Mouse (Mus musculus): ENCODE results near the gene Slc2a4. TPM values are rescaled to one million over a fixed set of nuclear protein-coding genes. Genes with fewer than 3 reads are reported as not detected.
"Not testable (repeated sequence)": the region's sequence is repeated elsewhere in the genome, so short reads cannot be mapped to it uniquely, and the experiment has no call there.

Slc2a4 gene
- polyA plus RNA-seq, 1 experiment from 2014 or later = 36.1 TPM

DNA sequence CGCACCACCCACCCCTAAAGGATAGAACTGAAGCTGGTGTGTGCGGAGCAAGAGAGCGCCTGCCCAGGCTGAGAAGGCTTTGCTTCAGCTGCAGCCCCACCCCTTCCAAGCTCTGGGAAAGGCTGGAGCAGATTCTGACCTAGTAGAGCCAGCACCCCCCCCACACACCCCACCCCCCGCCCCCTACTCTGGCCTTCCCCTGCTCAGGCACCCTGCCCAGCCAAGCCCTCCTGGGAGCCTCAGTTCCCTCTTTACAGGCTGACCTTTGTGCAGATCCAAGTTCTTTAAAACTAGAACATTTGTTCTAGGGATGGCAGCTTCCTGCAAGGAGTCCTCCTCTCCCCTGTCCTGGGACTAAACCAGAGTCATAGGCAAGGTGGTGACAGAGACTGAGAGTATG is 10.6 kb downstream of the Slc2a4 start:
- 0 out of 2 replicates have a peak, but pooled peaks cover under 1% of the 10 kb centered on the region for H3K36me3 ChIP-seq
- H3K4me3 ChIP-seq = 0 out of 2 replicates have a peak overlapping the region, but pooled peaks have one; percentile 61
- no peak overlapping the region for H3K9ac ChIP-seq
- no peak for ATAC-seq (ENCODE audit: insufficient number of reproducible peaks, insufficient read depth, low FRiP score, low TSS enrichment)
- H3K27me3 ChIP-seq = peaks cover 19% of the 10 kb centered on the region; the same call in 1 of the 2 replicates
- WGBS = 44% methylated on average over 3 of the region's 4 CpGs
- H3K27ac ChIP-seq = no peak overlapping the region
- H3K4me1 ChIP-seq = peaks cover 31% of the 10 kb centered on the region
- H3K9me3 ChIP-seq = no peaks in the 10 kb centered on the region
- peak overlapping the region; percentile 100; the same call in 1 of the 2 replicates for H3K4me2 ChIP-seq (replicated peaks)

DNA sequence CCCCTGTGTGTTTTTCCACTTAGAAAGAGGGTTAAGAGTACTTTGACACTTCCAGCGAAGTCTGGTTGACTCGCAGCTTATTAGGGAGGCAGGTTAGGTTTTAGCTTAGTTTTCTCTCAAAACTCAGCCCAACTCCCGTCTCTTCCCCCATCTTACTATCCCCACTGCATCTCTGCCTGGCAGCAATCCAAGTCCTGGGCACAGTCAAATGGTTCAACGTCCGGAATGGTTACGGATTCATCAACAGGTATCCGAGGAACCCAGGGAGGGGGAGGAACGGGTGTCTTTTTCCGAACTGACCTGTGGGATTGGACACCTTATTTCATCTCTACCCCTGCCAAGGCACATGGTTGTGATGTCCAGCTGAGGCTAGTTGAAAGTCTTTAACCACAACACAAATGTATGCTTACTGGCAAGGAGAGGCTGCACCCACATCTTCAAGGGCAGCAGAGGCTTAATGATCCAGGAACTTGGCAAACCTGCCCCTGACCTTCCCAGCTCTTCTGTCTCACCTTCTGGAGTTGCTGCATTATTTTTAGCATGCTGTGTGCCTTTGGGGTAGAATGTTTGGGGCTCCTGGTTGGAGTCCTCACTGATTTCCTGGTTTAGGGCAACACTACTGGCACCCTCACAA is 11.2 kb downstream of the Slc2a4 start:
- ATAC-seq (ENCODE audit: insufficient number of reproducible peaks, insufficient read depth, low FRiP score, low TSS enrichment) = no peak
- Histone ChIP-seq H3K9me3 (no peaks in the 10 kb centered on the region), H3K27ac (no peak overlapping the region), H3K36me3 (no peaks in the 10 kb centered on the region), H3K4me1 (peaks cover 31% of the 10 kb centered on the region), H3K9ac (peak overlapping the region; percentile 74; the same call in 1 of the 2 replicates), H3K4me3 (peak overlapping the region; percentile 61), H3K4me2 (replicated peaks) (peak overlapping the region; percentile 100), H3K27me3 (peaks cover 19% of the 10 kb centered on the region; the same call in 1 of the 2 replicates)
- WGBS = 41% methylated on average over 9 of the region's 9 CpGs

DNA sequence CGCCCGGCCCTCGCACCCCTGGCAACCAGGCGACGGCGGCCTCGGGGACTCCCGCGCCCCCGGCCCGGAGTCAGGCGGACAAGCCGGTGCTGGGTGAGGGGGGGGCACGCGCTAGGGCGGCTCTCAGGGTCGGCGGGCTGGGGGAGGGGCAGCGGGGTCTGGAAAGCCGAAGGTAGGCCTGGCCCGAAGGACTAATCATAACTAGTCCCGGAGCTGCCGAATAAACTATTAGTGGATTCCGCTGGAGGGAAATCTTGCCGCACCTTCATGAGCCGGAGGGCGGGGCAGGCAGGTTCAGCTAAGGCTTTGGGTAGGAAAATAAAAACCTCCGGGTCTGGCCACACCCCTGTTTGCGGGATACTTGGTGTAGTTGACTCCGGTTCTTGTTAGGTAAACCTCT is 11.8 kb downstream of the Slc2a4 start:
- 3% methylated on average over 30 of the region's 30 CpGs for WGBS
- peaks cover 31% of the 10 kb centered on the region for H3K4me1 ChIP-seq
- no peaks in the 10 kb centered on the region for H3K36me3 ChIP-seq
- H3K9ac ChIP-seq = peak overlapping the region; percentile 74
- H3K4me3 ChIP-seq = peak overlapping the region; percentile 61
- H3K27ac ChIP-seq = no peak overlapping the region
- no peak for ATAC-seq (ENCODE audit: insufficient number of reproducible peaks, insufficient read depth, low FRiP score, low TSS enrichment)
- peak overlapping the region; percentile 100 for H3K4me2 ChIP-seq (replicated peaks)
- peaks cover 19% of the 10 kb centered on the region; the same call in 1 of the 2 replicates for H3K27me3 ChIP-seq
- no peaks in the 10 kb centered on the region for H3K9me3 ChIP-seq

DNA sequence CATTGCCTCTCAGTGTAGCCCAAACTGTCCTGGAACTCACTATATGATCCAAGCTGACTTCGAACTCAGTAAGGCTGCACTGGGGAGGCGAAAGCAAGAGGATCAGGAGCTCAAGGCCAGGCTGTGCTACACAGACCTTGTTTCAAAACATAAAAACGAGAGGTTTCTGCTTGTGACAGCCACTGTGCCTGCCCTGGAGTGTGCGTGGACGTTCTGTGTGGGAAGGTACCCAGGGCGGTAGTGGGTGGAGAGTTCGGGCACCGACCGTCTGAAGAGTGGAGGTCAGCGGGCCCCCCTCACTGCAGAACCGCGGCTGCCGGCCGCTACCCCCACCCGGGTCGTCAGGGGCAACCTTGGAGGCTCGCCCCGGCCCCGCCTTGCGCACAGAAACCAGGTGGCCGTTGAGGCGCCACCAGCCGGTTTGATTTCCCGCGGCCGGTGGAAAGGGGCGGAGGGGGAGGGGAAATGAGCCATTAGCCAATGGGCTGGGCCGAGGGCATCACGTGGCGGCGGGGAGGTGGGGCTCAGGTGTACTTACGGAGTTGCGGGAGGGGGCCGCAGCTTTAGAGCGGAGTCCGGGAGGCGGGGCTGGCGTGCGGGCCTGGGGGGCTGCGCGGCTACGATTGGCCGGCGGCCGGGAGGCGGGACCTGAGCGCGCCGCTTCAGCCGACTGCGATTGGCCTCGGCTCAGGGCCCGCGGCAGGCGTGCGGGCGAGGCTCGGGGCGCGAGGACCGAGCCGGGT is 12.7 kb downstream of the Slc2a4 start, which contains the start of gene Ybx2:
Gene Ybx2 (plus strand): TSS at position 660 of the 743 bp plus-strand sequence.
- peak within 1 kb of the TSS; percentile 74 for H3K9ac ChIP-seq
- H3K27ac ChIP-seq = 0 out of 2 replicates have a peak within 1 kb of the TSS, but pooled peaks have one; percentile 36
- peak within 1 kb of the TSS; percentile 100 for H3K4me2 ChIP-seq (replicated peaks)
- H3K4me3 ChIP-seq = peak within 1 kb of the TSS; percentile 61
- H3K4me1 ChIP-seq = peaks cover 31% of the 10 kb centered on the region
- H3K27me3 ChIP-seq = peaks cover 19% of the 10 kb centered on the region; the same call in 1 of the 2 replicates
- no peaks in the 10 kb centered on the region for H3K9me3 ChIP-seq
- ATAC-seq (ENCODE audit: insufficient number of reproducible peaks, insufficient read depth, low FRiP score, low TSS enrichment) = peak; percentile 89
- no peaks in the 10 kb centered on the region for H3K36me3 ChIP-seq
- 2% methylated on average over 54 of the region's 62 CpGs for WGBS

DNA sequence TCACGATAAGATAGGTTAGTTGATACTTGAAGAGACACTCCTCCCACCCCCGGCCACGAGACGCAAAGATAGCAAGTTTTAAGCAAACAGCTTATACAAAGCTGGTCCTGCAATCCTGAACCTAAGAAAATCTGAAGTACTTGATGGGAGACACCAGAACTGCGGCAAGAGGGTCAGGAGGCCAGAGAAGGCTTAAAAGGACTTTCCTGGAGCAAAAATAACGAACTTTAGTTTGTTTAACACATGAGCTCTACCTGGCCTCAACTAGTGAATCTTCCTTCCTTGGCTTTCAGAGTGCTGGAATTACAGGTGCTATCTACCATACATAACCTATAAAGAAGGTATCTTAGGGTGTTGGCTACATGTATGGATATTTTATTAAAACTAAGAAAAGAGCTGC is 13.3 kb downstream of the Slc2a4 start:
- 21% methylated on average over 6 of the region's 6 CpGs for WGBS
- H3K4me1 ChIP-seq = peaks cover 31% of the 10 kb centered on the region
- no peak overlapping the region for H3K27ac ChIP-seq
- peak overlapping the region; percentile 50 for H3K4me2 ChIP-seq (replicated peaks)
- peaks cover 19% of the 10 kb centered on the region; the same call in 1 of the 2 replicates for H3K27me3 ChIP-seq
- H3K4me3 ChIP-seq = peak overlapping the region; percentile 22; the same call in 1 of the 2 replicates
- no peaks in the 10 kb centered on the region for H3K9me3 ChIP-seq
- no peaks in the 10 kb centered on the region for H3K36me3 ChIP-seq
- no peak for ATAC-seq (ENCODE audit: insufficient number of reproducible peaks, insufficient read depth, low FRiP score, low TSS enrichment)
- H3K9ac ChIP-seq = no peak overlapping the region

DNA sequence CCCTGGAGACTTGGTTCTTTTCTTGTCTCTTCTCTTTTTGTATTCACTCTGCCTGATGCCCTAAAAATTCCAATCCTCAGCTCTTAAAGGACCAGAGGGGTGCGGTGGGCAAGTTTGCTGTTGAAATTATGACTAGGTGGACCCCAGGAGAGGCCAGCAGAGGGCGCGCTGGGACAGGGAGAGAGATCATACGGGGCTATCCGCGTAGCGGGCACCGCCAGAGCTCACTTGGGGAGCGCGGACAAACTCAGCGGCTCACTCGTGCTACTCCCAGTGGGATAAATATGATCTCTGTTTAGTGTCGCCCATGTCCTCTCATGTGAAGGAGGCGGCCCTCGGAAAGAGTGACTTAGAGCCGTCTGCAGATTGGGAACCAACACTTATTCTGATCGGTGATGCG is 13.8 kb downstream of the Slc2a4 start:
- no peaks in the 10 kb centered on the region for H3K9me3 ChIP-seq
- no peaks in the 10 kb centered on the region for H3K36me3 ChIP-seq
- peaks cover 19% of the 10 kb centered on the region; the same call in 1 of the 2 replicates for H3K27me3 ChIP-seq
- peak overlapping the region; percentile 29; the same call in 1 of the 2 replicates for H3K9ac ChIP-seq
- WGBS = under 1% methylated on average over 18 of the region's 18 CpGs
- H3K4me2 ChIP-seq (replicated peaks) = peak overlapping the region; percentile 50
- H3K4me1 ChIP-seq = peaks cover 31% of the 10 kb centered on the region
- no peak overlapping the region for H3K27ac ChIP-seq
- peak overlapping the region; percentile 22; the same call in 1 of the 2 replicates for H3K4me3 ChIP-seq
- ATAC-seq (ENCODE audit: insufficient number of reproducible peaks, insufficient read depth, low FRiP score, low TSS enrichment) = no peak

DNA sequence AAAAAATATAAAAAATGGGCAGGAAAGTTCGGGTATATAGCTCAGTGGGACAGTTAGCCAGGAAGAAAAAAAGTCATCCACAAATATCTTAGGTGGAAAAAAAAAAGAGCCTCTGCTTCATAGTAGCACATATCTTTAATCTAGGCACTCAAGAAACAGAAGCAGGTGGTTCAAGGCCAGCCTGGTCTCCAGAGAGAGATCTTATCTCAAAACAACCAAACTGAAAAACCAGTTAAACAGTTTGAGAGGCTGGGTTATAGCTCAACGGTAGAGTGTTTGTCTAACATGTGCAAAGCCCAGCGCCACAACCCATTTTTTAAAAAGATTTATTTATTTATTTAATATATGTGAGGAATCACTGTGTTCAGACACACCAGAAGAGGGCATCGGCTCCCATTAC is 14.9 kb downstream of the Slc2a4 start:
- WGBS = 69% methylated on average over 4 of the region's 4 CpGs
- H3K9ac ChIP-seq = no peak overlapping the region
- peaks cover 17% of the 10 kb centered on the region; the same call in 1 of the 2 replicates for H3K27me3 ChIP-seq
- H3K27ac ChIP-seq = no peak overlapping the region
- no peaks in the 10 kb centered on the region for H3K9me3 ChIP-seq
- H3K4me2 ChIP-seq (replicated peaks) = no peak overlapping the region
- ATAC-seq (ENCODE audit: insufficient number of reproducible peaks, insufficient read depth, low FRiP score, low TSS enrichment) = no peak
- H3K4me1 ChIP-seq = peaks cover 22% of the 10 kb centered on the region
- H3K36me3 ChIP-seq = no peaks in the 10 kb centered on the region
- no peak overlapping the region for H3K4me3 ChIP-seq

DNA sequence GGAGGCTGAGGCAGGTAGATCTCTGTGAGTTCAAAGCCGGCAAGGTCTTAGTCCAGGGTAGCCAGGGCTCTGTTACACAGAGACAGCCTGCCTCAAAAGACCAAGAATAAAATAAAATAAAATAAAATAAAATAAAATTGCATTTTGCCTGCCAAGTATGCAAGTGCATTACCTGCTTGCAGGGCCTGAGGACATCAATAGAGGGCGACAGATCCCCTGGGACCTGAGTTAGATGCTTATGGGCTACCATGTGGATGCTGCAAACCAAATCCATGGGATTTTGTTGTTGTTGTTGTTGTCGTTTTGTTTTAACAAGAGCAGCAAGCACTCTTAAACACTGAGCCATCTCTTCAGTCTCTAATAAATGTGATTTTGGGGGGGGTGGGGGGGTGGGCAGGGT is 15.7 kb downstream of the Slc2a4 start:
- H3K4me3 ChIP-seq = no peak overlapping the region
- ATAC-seq (ENCODE audit: insufficient number of reproducible peaks, insufficient read depth, low FRiP score, low TSS enrichment) = no peak

DNA sequence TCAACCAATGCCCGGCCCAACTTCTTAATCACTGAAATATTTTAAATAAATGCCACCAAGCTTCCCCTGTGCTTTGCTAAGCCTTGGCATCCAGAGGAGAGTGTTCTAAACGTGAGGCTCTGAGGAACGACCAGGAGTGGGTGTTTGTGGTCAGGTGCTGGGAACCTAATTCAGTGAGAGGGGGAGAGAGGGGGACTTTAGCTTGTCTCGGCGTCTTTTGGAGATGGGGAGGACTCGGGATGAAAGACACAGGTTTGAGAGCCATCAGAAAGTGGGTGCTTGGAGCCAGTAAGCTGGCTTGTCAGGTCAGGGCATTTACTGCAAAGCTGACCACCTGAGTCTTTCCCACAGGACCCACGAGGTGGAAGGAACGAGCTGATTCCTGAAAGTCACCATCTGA is 16.2 kb downstream of the Slc2a4 start:
- H3K36me3 ChIP-seq = no peaks in the 10 kb centered on the region
- no peak overlapping the region for H3K4me2 ChIP-seq (replicated peaks)
- H3K27ac ChIP-seq = no peak overlapping the region
- H3K9me3 ChIP-seq = no peaks in the 10 kb centered on the region
- no peak overlapping the region for H3K4me3 ChIP-seq
- no peak for ATAC-seq (ENCODE audit: insufficient number of reproducible peaks, insufficient read depth, low FRiP score, low TSS enrichment)
- no peak overlapping the region for H3K9ac ChIP-seq
- H3K27me3 ChIP-seq = 0 out of 2 replicates have a peak, but pooled peaks cover 5% of the 10 kb centered on the region
- peaks cover 9% of the 10 kb centered on the region; the same call in 1 of the 2 replicates for H3K4me1 ChIP-seq
- 73% methylated on average over 8 of the region's 8 CpGs for WGBS

More for the DNA sequence above, 15.7 kb downstream of the Slc2a4 start:
- Histone ChIP-seq H3K9ac (no peak overlapping the region), H3K4me2 (replicated peaks) (no peak overlapping the region), H3K9me3 (no peaks in the 10 kb centered on the region), H3K36me3 (no peaks in the 10 kb centered on the region), H3K27me3 (peaks cover 10% of the 10 kb centered on the region; the same call in 1 of the 2 replicates), H3K27ac (no peak overlapping the region), H3K4me1 (peaks cover 13% of the 10 kb centered on the region)
- WGBS = 42% methylated on average over 3 of the region's 3 CpGs

DNA sequence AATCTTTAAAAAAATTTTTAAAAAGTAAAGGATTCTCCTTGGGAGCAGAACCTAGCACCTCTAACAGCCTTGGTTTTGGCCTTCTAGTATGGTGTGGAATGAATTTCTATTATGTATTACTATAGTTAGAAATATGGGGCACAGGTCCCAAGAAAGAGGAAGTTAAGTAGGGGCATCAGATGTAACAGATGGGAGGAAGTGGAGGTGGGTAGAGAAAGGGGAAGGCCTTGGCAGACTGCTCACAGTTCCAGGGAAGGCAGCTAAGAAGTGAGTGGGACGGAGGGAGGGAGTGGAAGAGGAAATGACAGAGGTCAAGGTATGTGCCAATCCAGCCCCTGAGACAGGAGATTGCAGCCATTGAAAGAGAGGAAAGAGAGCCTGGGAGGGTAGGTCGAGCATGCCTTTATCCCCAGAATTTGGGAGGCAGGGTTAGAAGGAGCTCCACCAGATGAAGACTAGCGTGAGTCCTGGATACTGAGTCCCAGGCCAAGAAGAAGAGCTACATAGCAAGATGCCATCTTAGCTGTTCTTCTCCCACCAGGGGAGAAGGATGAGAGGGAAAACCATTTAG is 16.9 kb downstream of the Slc2a4 start:
- no peak overlapping the region for H3K4me3 ChIP-seq
- H3K4me2 ChIP-seq (replicated peaks) = no peak overlapping the region
- H3K9ac ChIP-seq = no peak overlapping the region
- H3K27me3 ChIP-seq = no peaks in the 10 kb centered on the region
- no peak overlapping the region for H3K27ac ChIP-seq
- no peak for ATAC-seq (ENCODE audit: insufficient number of reproducible peaks, insufficient read depth, low FRiP score, low TSS enrichment)
- 73% methylated on average over 3 of the region's 3 CpGs for WGBS
- H3K36me3 ChIP-seq = no peaks in the 10 kb centered on the region
- peaks cover 2% of the 10 kb centered on the region; the same call in 1 of the 2 replicates for H3K4me1 ChIP-seq
- no peaks in the 10 kb centered on the region for H3K9me3 ChIP-seq

DNA sequence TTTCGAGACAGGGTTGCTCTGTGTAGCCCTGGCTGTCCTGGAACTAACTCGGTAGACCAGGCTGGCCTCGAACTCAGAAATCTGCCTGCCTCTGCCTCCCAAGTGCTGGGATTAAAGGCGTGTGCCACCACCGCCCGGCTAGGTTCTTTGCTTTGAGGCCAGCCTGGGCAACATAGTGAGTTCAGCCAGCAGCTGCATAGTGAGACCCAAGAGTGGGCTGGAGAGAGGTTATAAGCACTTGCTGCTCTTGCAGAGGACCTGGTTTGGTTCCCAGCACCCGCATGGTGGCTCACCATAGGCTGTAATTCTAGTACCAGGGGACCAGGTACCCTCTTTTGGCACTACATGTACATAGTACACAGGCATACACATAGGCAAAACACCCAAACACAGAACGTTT is 17.8 kb downstream of the Slc2a4 start:
- H3K4me1 ChIP-seq; H3K27me3 ChIP-seq; H3K4me2 ChIP-seq (replicated peaks); H3K4me3 ChIP-seq; H3K27ac ChIP-seq; ATAC-seq (ENCODE audit: insufficient number of reproducible peaks, insufficient read depth, low FRiP score, low TSS enrichment); H3K9ac ChIP-seq; H3K36me3 ChIP-seq; H3K9me3 ChIP-seq: not testable (repeated sequence)
- 89% methylated on average over 8 of the region's 8 CpGs for WGBS

Data from embryonic facial prominence, embryonic 12.5 days (tissue).